Mouse (Mus musculus): ENCODE data around the gene Asphd1.

GRCm38 (mm10) chr7:126905590-126905989, 43.8 kb downstream of the Asphd1 start:
- TF ChIP-seq POLR2A (IDR thresholded peaks at IDR 0.05; ENCODE audit: control insufficient read depth, low read depth, low read length) (no peak), CTCF (IDR thresholded peaks at IDR 0.05; ENCODE audit: control insufficient read depth, insufficient read depth, insufficient replicate concordance, low read depth, low read length) (no peak)
